Mouse (Mus musculus): ENCODE data around the gene Fgfr2. TPM values are rescaled to one million over a fixed set of nuclear protein-coding genes. Genes with fewer than 3 reads are reported as not detected.

Fgfr2 gene
- polyA plus RNA-seq, 1 experiment from 2014 or later, result 93.6 TPM

DNA sequence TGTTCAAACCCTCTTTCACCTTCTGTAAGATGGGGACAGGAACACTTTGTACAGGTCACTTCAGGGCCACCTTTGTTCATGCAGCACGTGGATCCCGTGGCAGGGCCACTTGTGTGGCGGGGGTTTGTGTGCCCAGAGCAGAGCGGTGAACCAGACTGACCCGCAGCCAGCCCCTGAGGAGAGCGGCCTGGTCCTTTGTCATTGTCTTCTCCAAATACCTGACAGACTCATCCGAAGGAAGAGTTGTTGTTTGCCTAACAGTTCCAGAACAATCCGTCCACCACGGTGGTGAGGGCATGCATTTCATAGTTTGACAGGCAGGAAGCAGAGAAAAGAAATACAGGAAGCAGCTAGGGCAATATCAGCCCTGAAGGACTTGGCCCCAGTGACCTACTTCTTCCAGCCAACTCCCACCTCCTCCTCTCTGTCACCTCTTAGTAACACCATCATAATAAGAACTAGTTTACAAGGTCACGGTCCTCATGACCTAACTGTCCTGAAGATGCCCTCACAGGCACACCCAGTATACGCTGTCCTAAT, 2365.8 kb downstream of the Fgfr2 start:
- Histone ChIP-seq H3K27me3 (ENCODE audit: control insufficient read depth, insufficient read depth, low read length) (no peaks in the 10 kb centered on the region), H3K9me3 (ENCODE audit: control insufficient read depth, low read length) (no peaks in the 10 kb centered on the region), H3K36me3 (ENCODE audit: control insufficient read depth, insufficient read depth, low read length) (no peaks in the 10 kb centered on the region; the same call in 1 of the 2 replicates), H3K27ac (ENCODE audit: low read depth, low read length) (no peak overlapping the region), H3K4me1 (replicated peaks; ENCODE audit: control insufficient read depth, insufficient read depth, low read length) (no peaks in the 10 kb centered on the region), H3K4me3 (ENCODE audit: low read depth, low read length) (no peak overlapping the region), H3K4me2 (ENCODE audit: low read depth, low read length, severe bottlenecking) (no peak overlapping the region), H3K9ac (ENCODE audit: low read length) (no peak overlapping the region)
- WGBS, result 81% methylated on average over 11 of the region's 11 CpGs
- ATAC-seq (replicated peaks; ENCODE audit: low FRiP score), result no peak
- no peak for DNase-seq (ENCODE audit: low spot score)

DNA sequence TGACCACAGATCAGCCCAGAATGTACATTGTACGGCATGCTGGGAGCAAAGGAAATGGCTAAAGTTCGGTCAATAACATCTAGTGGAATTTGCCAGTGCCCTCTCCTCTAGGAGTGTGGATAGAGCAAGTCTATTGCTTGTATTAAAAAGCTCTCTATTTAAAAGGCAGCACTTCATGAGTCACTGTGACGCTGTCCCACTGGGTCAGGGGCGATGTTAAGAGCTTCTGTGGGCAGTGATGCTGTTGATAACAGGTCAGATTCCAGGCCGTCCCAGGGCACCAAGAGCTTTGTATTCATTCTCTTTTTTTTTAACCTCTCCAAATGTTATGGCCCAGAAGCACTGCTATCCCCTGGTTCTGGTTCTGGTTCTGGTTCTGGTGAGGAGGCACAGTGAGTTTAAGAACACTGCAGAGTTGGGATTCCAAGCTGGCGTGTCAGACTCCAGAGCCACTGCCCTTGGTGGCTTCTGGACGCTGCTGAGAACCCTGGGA, 2366.8 kb downstream of the Fgfr2 start:
- Histone ChIP-seq H3K9ac (ENCODE audit: low read length) (no peak overlapping the region), H3K4me1 (replicated peaks; ENCODE audit: control insufficient read depth, insufficient read depth, low read length) (no peaks in the 10 kb centered on the region), H3K4me2 (ENCODE audit: low read depth, low read length, severe bottlenecking) (no peak overlapping the region), H3K27ac (ENCODE audit: low read depth, low read length) (no peak overlapping the region), H3K9me3 (ENCODE audit: control insufficient read depth, low read length) (no peaks in the 10 kb centered on the region), H3K36me3 (ENCODE audit: control insufficient read depth, insufficient read depth, low read length) (no peaks in the 10 kb centered on the region; the same call in 1 of the 2 replicates), H3K27me3 (ENCODE audit: control insufficient read depth, insufficient read depth, low read length) (no peaks in the 10 kb centered on the region), H3K4me3 (ENCODE audit: low read depth, low read length) (no peak overlapping the region)
- DNase-seq (ENCODE audit: low spot score) (no peak), ATAC-seq (replicated peaks; ENCODE audit: low FRiP score) (no peak)
- 87% methylated on average over 7 of the region's 7 CpGs for WGBS

DNA sequence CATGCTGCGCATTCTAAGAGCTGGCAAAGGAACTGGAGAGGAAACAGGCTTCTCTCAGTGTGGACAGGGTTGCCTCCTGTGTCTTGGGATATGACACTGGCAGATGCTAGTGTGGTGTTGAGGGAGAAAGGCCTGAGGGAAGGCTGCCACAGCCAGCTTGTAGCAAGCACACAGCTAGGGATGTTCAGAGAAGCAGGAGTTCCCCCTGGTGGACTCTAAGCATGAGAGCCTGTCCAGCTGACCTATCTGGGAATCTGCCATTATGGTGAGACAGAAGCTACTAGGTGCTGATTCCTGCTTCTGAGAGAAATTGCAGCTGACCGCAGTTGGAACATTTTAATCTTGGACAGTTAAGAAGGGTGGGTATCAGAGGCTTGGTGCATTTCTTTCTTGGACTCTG, 2368.4 kb downstream of the Fgfr2 start:
- Histone ChIP-seq H3K4me1 (replicated peaks; ENCODE audit: control insufficient read depth, insufficient read depth, low read length) (peaks cover 10% of the 10 kb centered on the region; the same call in 1 of the 2 replicates), H3K36me3 (ENCODE audit: control insufficient read depth, insufficient read depth, low read length) (no peaks in the 10 kb centered on the region; the same call in 1 of the 2 replicates), H3K4me3 (ENCODE audit: low read depth, low read length) (no peak overlapping the region), H3K9me3 (ENCODE audit: control insufficient read depth, low read length) (no peaks in the 10 kb centered on the region), H3K4me2 (ENCODE audit: low read depth, low read length, severe bottlenecking) (no peak overlapping the region), H3K9ac (ENCODE audit: low read length) (no peak overlapping the region), H3K27me3 (ENCODE audit: control insufficient read depth, insufficient read depth, low read length) (no peaks in the 10 kb centered on the region), H3K27ac (ENCODE audit: low read depth, low read length) (no peak overlapping the region)
- WGBS, result 94% methylated on average over 2 of the region's 2 CpGs
- ATAC-seq (replicated peaks; ENCODE audit: low FRiP score) (no peak), DNase-seq (ENCODE audit: low spot score) (no peak)

DNA sequence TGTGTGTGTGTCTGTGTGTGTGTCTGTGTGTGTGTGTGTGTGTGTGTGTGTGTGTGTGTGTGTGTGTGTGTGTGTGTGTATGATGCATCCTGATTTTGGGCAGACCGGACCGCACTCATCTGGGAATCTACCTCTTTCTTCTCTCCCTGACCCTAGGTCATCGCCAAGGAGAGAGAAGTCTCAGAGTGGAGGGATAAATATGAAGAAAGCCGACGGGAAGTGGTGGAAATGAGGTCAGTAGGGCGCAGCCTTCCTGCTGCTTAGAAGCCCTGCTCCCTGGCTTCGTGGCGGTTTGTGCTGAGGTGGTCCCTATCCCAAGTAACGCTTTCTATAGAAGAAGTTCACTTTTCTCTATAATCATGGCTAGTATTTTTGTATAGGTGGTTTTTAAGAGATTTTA, 2371.5 kb downstream of the Fgfr2 start:
- H3K4me2 ChIP-seq (ENCODE audit: low read depth, low read length, severe bottlenecking), result no peak overlapping the region
- DNase-seq (ENCODE audit: low spot score) (no peak), ATAC-seq (replicated peaks; ENCODE audit: low FRiP score) (no peak)
- no peaks in the 10 kb centered on the region for H3K36me3 ChIP-seq (ENCODE audit: control insufficient read depth, insufficient read depth, low read length)
- no peak overlapping the region for H3K4me3 ChIP-seq (ENCODE audit: low read depth, low read length)
- H3K27ac ChIP-seq (ENCODE audit: low read depth, low read length), result no peak overlapping the region
- peaks cover 10% of the 10 kb centered on the region; the same call in 1 of the 2 replicates for H3K4me1 ChIP-seq (replicated peaks; ENCODE audit: control insufficient read depth, insufficient read depth, low read length)
- no peaks in the 10 kb centered on the region for H3K27me3 ChIP-seq (ENCODE audit: control insufficient read depth, insufficient read depth, low read length)
- no peaks in the 10 kb centered on the region for H3K9me3 ChIP-seq (ENCODE audit: control insufficient read depth, low read length)
- no peak overlapping the region for H3K9ac ChIP-seq (ENCODE audit: low read length)
- 67% methylated on average over 9 of the region's 9 CpGs for WGBS

DNA sequence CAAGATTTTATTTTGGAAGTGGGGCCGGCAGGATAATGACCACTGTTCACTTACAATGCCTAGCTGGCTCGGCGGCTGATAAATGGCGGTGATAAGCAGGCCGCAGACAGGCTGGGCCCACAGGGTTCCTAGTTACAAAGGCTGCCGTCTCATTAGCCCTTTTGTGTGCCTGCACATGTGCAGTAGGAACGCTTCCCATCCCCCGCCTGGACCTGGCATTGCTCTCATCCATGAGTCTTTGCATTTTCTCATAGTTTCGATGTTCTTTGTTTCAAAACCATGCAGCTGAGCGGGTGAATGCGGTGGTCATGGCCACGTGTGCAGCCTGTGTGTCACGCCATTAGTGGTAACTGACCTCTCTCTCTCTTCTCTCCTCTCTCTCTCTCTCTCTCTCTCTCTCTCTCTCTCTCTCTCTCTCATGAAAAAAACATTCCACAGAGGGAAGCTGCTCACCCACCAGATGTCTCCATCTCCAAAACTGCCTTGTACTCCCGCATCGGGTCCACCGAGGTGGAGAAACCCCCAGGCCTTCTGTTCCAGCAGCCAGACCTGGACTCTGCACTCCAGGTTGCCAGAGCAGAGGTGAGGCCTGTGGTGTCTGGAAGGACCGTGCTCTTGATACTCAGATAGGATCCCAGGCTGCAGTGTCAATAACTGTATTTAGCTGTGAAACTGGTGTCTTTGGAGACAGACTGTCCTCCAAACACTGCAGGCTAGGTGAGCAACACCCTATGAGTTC, 2372.2 kb downstream of the Fgfr2 start:
- Histone ChIP-seq H3K27me3 (ENCODE audit: control insufficient read depth, insufficient read depth, low read length) (no peaks in the 10 kb centered on the region), H3K4me2 (ENCODE audit: low read depth, low read length, severe bottlenecking) (0 out of 2 replicates have a peak overlapping the region, but pooled peaks have one; percentile 11), H3K36me3 (ENCODE audit: control insufficient read depth, insufficient read depth, low read length) (no peaks in the 10 kb centered on the region), H3K27ac (ENCODE audit: low read depth, low read length) (peak overlapping the region; percentile 84), H3K9ac (ENCODE audit: low read length) (peak overlapping the region; percentile 47), H3K4me3 (ENCODE audit: low read depth, low read length) (no peak overlapping the region), H3K9me3 (ENCODE audit: control insufficient read depth, low read length) (no peaks in the 10 kb centered on the region), H3K4me1 (replicated peaks; ENCODE audit: control insufficient read depth, insufficient read depth, low read length) (peaks cover 10% of the 10 kb centered on the region; the same call in 1 of the 2 replicates)
- peak; percentile 86 for DNase-seq (ENCODE audit: low spot score)
- peak; percentile 94 for ATAC-seq (replicated peaks; ENCODE audit: low FRiP score)
- 21% methylated on average over 17 of the region's 17 CpGs for WGBS

DNA sequence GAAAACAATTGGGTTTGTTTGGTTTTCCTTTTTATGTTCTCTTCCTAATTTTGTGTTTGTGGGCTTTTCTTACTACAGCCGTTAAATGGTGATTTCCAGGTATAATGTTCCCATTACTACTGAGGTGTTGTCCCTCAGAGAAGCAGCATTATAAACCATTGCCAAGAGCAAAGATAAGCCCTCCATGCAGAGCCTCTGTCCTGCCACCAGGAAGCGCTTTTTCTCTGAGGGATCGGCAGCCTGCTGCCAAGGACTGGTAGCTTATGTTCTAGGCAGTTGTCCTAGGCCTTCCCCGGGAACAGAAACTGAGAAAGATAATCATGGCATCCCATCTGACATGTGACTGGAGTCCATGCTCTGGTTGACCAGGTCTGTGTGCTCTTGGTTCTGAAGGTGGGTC, 2374.0 kb downstream of the Fgfr2 start:
- ATAC-seq (replicated peaks; ENCODE audit: low FRiP score) (no peak), DNase-seq (ENCODE audit: low spot score) (no peak)
- no peak overlapping the region for H3K9ac ChIP-seq (ENCODE audit: low read length)
- H3K4me3 ChIP-seq (ENCODE audit: low read depth, low read length), result no peak overlapping the region
- 88% methylated on average over 4 of the region's 4 CpGs for WGBS
- no peaks in the 10 kb centered on the region for H3K36me3 ChIP-seq (ENCODE audit: control insufficient read depth, insufficient read depth, low read length)
- no peak overlapping the region for H3K27ac ChIP-seq (ENCODE audit: low read depth, low read length)
- no peak overlapping the region for H3K4me2 ChIP-seq (ENCODE audit: low read depth, low read length, severe bottlenecking)
- H3K4me1 ChIP-seq (replicated peaks; ENCODE audit: control insufficient read depth, insufficient read depth, low read length), result peaks cover 10% of the 10 kb centered on the region; the same call in 1 of the 2 replicates
- H3K27me3 ChIP-seq (ENCODE audit: control insufficient read depth, insufficient read depth, low read length), result no peaks in the 10 kb centered on the region
- H3K9me3 ChIP-seq (ENCODE audit: control insufficient read depth, low read length), result no peaks in the 10 kb centered on the region

DNA sequence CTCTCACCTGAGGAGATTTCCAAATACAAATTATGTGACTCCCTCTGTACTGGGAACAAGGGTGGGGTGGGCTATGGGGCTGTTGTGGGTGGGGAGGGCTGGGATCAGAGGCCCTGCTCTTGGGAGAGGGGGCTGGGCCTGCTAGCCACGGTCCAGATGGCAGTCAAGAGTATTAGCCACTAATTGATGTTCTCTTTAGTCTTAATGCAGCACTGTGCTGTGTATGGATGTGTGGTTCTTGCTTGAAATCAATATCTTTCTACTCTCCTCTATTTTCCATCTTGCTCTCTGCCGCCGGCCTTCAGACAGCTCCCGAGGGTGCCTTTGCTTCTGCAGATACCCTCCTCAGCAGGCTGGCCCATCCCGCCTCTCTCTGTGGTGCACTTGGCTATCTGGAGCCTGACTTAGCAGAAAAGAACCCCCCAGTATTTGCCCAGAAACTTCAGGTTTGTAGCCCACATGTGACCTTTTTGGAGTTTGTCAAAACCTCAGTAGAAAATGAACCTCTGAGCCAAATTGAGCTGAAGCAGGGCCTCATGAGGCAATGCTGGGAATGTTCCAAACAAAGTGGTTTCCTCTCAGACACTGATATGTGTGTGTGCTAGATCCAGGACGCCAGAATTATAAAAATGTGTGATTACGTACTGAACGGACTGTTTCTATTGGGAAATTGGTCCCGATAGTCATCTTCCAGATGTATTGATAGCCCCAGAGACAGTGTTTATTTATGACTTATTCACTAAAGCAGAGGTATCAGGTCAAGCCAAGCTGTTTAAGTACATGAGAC, 2379.7 kb downstream of the Fgfr2 start:
- H3K27me3 ChIP-seq (ENCODE audit: control insufficient read depth, insufficient read depth, low read length), result no peaks in the 10 kb centered on the region
- peaks cover 3% of the 10 kb centered on the region; the same call in 1 of the 2 replicates for H3K36me3 ChIP-seq (ENCODE audit: control insufficient read depth, insufficient read depth, low read length)
- DNase-seq (ENCODE audit: low spot score), result no peak
- no peak overlapping the region for H3K4me3 ChIP-seq (ENCODE audit: low read depth, low read length)
- H3K4me2 ChIP-seq (ENCODE audit: low read depth, low read length, severe bottlenecking), result no peak overlapping the region
- H3K9ac ChIP-seq (ENCODE audit: low read length), result no peak overlapping the region
- H3K9me3 ChIP-seq (ENCODE audit: control insufficient read depth, low read length), result no peaks in the 10 kb centered on the region
- H3K27ac ChIP-seq (ENCODE audit: low read depth, low read length), result no peak overlapping the region
- 89% methylated on average over 9 of the region's 9 CpGs for WGBS
- no peaks in the 10 kb centered on the region for H3K4me1 ChIP-seq (replicated peaks; ENCODE audit: control insufficient read depth, insufficient read depth, low read length)
- no peak for ATAC-seq (replicated peaks; ENCODE audit: low FRiP score)

DNA sequence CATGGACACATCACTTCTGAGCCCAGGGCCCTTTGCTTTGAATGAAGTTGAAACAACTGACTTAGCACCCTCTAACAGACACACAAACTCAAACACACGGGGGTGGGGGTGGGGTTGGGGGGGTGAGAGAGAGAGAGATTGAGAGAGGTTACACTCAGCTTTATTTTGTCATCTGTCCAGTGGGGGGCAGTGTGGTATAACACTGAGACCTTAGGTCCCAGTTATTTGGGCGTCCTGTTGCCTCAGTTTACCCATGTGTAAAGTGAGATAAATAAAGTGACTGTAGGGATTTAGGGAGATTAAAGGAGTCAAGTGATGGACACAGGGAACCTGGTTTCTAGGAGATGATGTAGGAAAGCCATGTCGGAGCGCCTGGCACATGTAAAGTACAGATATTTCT, 2382.1 kb downstream of the Fgfr2 start:
- no peak overlapping the region for H3K4me2 ChIP-seq (ENCODE audit: low read depth, low read length, severe bottlenecking)
- H3K27me3 ChIP-seq (ENCODE audit: control insufficient read depth, insufficient read depth, low read length), result no peaks in the 10 kb centered on the region
- no peak for DNase-seq (ENCODE audit: low spot score)
- no peak overlapping the region for H3K4me3 ChIP-seq (ENCODE audit: low read depth, low read length)
- no peak for ATAC-seq (replicated peaks; ENCODE audit: low FRiP score)
- WGBS, result 86% methylated on average over 4 of the region's 4 CpGs
- no peak overlapping the region for H3K9ac ChIP-seq (ENCODE audit: low read length)
- H3K4me1 ChIP-seq (replicated peaks; ENCODE audit: control insufficient read depth, insufficient read depth, low read length), result no peaks in the 10 kb centered on the region
- H3K36me3 ChIP-seq (ENCODE audit: control insufficient read depth, insufficient read depth, low read length), result peaks cover 3% of the 10 kb centered on the region; the same call in 1 of the 2 replicates
- H3K27ac ChIP-seq (ENCODE audit: low read depth, low read length), result no peak overlapping the region
- H3K9me3 ChIP-seq (ENCODE audit: control insufficient read depth, low read length), result no peaks in the 10 kb centered on the region
